Comparison of ENCODE assay signal across 8 mouse cellular contexts in the genomic region with DNA sequence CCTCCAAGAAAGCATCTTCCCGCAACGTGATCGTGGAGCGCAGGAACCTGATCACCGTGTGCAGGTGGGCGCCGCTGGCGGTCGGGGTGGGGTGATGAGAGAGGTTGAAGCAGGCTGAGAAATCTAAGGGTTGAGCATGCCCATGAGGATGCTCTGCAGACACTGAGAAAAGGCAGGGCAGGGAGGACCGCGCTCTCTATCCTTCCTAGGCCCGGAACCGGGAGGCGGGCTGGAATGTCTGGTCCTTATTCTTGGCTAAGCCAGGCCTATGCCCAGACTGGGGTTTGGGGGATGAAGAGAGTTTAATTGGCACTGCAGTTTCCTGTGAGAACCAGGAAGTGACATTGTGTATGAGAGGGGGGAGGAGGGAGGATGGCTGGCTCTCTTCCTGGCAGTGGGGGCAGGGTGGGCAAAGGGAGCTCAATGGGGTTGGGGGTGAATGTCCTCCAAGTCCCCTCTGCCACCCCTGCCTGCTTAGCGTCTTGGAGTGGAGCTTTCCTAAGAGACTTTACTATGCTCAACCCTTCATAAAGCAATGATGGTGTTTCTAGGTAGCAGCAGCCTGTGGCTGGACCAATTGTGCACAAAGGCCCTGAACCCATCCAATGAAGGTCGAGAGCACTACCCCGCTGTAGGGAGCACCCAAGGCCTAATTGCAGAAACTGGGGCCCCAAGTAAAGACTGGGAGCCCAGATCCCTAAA. TPM values are rescaled to one million over a fixed set of nuclear protein-coding genes. Genes with fewer than 3 reads are reported as not detected.
DNase-seq lines count a peak whose midpoint lies in the region; ATAC-seq and TF ChIP-seq lines count a peak whose summit lies in the region.

No protein-coding gene starts in this region.

- H3K4me1 ChIP-seq in kidney, embryonic 14.5 days (ENCODE audit: control insufficient read depth, insufficient read depth, low read length): peaks cover 13% of the 10 kb centered on the region
- peaks cover 5% of the 10 kb centered on the region for H3K4me1 ChIP-seq in cortical plate, adult 2 months (ENCODE audit: control insufficient read depth, insufficient read depth, low read length)
- peaks cover 10% of the 10 kb centered on the region for H3K4me1 ChIP-seq in intestine, embryonic 14.5 days (replicated peaks; ENCODE audit: control insufficient read depth, insufficient read depth, low read length)
- peaks cover 55% of the 10 kb centered on the region for H3K4me1 ChIP-seq in midbrain, embryonic 12.5 days

- H3K4me3 ChIP-seq in kidney, embryonic 14.5 days (ENCODE audit: low read length): peak overlapping the region; percentile 34
- H3K4me3 ChIP-seq in cortical plate, adult 2 months (ENCODE audit: insufficient read depth, low read length): peak overlapping the region; percentile 94
- H3K4me3 ChIP-seq in intestine, embryonic 14.5 days (ENCODE audit: low read depth, low read length): peak overlapping the region; percentile 39
- H3K4me3 ChIP-seq in midbrain, embryonic 12.5 days: peak overlapping the region; percentile 67

- no peak overlapping the region for H3K27ac ChIP-seq in kidney, embryonic 14.5 days (ENCODE audit: low read depth, low read length)
- peak overlapping the region; percentile 94 for H3K27ac ChIP-seq in cortical plate, adult 2 months (ENCODE audit: insufficient read depth, low read length)
- no peak overlapping the region for H3K27ac ChIP-seq in intestine, embryonic 14.5 days (ENCODE audit: low read depth)
- H3K27ac ChIP-seq in midbrain, embryonic 12.5 days (replicated peaks): peak overlapping the region; percentile 92

- no peak for DNase-seq in kidney, postnatal 4 days
- DNase-seq in MN1 (ENCODE audit: low spot score): peak; percentile 61
- DNase-seq in intestine, embryonic 14.5 days (ENCODE audit: low spot score): no peak
- no peak for DNase-seq in urinary bladder, postnatal 25 days (ENCODE audit: low spot score)
- DNase-seq in urinary bladder, postnatal 14 days (ENCODE audit: low spot score): no peak

- no peak for TF ChIP-seq CTCF in cortical plate, adult 2 months (IDR thresholded peaks at IDR 0.05; ENCODE audit: extremely low read depth, insufficient read depth, low read length)

- 7% methylated on average over 16 of the region's 17 CpGs for WGBS in kidney, embryonic 14.5 days
- whole genome bisulfite sequencing in intestine, embryonic 14.5 days: 11% methylated on average over 17 of the region's 17 CpGs
- 6% methylated on average over 17 of the region's 17 CpGs for WGBS in midbrain, embryonic 12.5 days

- H3K27me3 ChIP-seq in kidney, embryonic 14.5 days (ENCODE audit: control insufficient read depth, insufficient read depth, low read length): peaks cover 17% of the 10 kb centered on the region
- H3K27me3 ChIP-seq in intestine, embryonic 14.5 days (replicated peaks; ENCODE audit: control insufficient read depth, insufficient read depth, low read length): peaks cover 20% of the 10 kb centered on the region
- peaks cover 14% of the 10 kb centered on the region for H3K27me3 ChIP-seq in midbrain, embryonic 12.5 days

- peak; percentile 33; the same call in 1 of the 2 replicates for TF ChIP-seq POLR2A in cortical plate, adult 2 months (IDR thresholded peaks at IDR 0.05; ENCODE audit: extremely low read depth, insufficient read depth, low read length)

- H3K4me2 ChIP-seq in kidney, embryonic 14.5 days (replicated peaks; ENCODE audit: low read depth, low read length): peak overlapping the region; percentile 87
- H3K4me2 ChIP-seq in intestine, embryonic 14.5 days (ENCODE audit: low read length): peak overlapping the region; percentile 88
- H3K4me2 ChIP-seq in midbrain, embryonic 12.5 days (replicated peaks): peak overlapping the region; percentile 63

- H3K36me3 ChIP-seq in kidney, embryonic 14.5 days (ENCODE audit: control insufficient read depth, insufficient read depth, low read length): no peaks in the 10 kb centered on the region
- no peaks in the 10 kb centered on the region for H3K36me3 ChIP-seq in intestine, embryonic 14.5 days (ENCODE audit: control insufficient read depth, insufficient read depth, low read length)
- H3K36me3 ChIP-seq in midbrain, embryonic 12.5 days: 0 out of 2 replicates have a peak, but pooled peaks cover 9% of the 10 kb centered on the region

- ATAC-seq in kidney, embryonic 14.5 days (ENCODE audit: low FRiP score, low TSS enrichment): peak; percentile 3
- ATAC-seq in intestine, embryonic 14.5 days (replicated peaks; ENCODE audit: low FRiP score, low TSS enrichment, low read depth): peak; percentile 3; the same call in 1 of the 2 replicates
- peak; percentile 57 for ATAC-seq in midbrain, embryonic 12.5 days (ENCODE audit: low FRiP score, low read depth)

- 0 out of 2 replicates have a peak overlapping the region, but pooled peaks have one; percentile 28 for H3K9ac ChIP-seq in kidney, embryonic 14.5 days (ENCODE audit: low read depth, low read length)
- 0 out of 2 replicates have a peak overlapping the region, but pooled peaks have one; percentile 29 for H3K9ac ChIP-seq in intestine, embryonic 14.5 days (ENCODE audit: low read length)
- H3K9ac ChIP-seq in midbrain, embryonic 12.5 days (replicated peaks): peak overlapping the region; percentile 83

- H3K9me3 ChIP-seq in kidney, embryonic 14.5 days (ENCODE audit: control insufficient read depth, low read length): no peaks in the 10 kb centered on the region
- no peaks in the 10 kb centered on the region for H3K9me3 ChIP-seq in intestine, embryonic 14.5 days (ENCODE audit: control insufficient read depth, low read length)
- H3K9me3 ChIP-seq in midbrain, embryonic 12.5 days: no peaks in the 10 kb centered on the region

RNA-seq across cellular contexts. Expression of a gene that starts 0.7 kb away (rescaled TPM):
- 1.7 and 1.9 TPM in 2 replicates for polyA plus RNA-seq in kidney, embryonic 14.5 days (2014; fragmentation: Nextera tagmentation; extraction: Ambion mirVana)
- polyA plus RNA-seq in cortical plate, adult 2 months (2012; rRNA removed): 511 and 558 TPM in 2 replicates
- polyA plus RNA-seq in intestine, embryonic 14.5 days (2014; fragmentation: Nextera tagmentation; extraction: Ambion mirVana): 7.6 and 10.0 TPM in 2 replicates
- polyA plus RNA-seq in midbrain, embryonic 12.5 days (2016; fragmentation: Nextera tagmentation; extraction: Ambion mirVana): 117 and 133 TPM in 2 replicates

RNA-seq across cellular contexts. Expression of a gene that starts 13.9 kb away (rescaled TPM):
- 224 and 274 TPM in 2 replicates for polyA plus RNA-seq in kidney, embryonic 14.5 days (2014; fragmentation: Nextera tagmentation; extraction: Ambion mirVana)
- polyA plus RNA-seq in cortical plate, adult 2 months (2012; rRNA removed): 85.9 and 88.4 TPM in 2 replicates
- polyA plus RNA-seq in intestine, embryonic 14.5 days (2014; fragmentation: Nextera tagmentation; extraction: Ambion mirVana): 281 and 296 TPM in 2 replicates
- 163 and 173 TPM in 2 replicates for polyA plus RNA-seq in midbrain, embryonic 12.5 days (2016; fragmentation: Nextera tagmentation; extraction: Ambion mirVana)

RNA-seq across cellular contexts. Expression of a gene that starts 27.9 kb away (rescaled TPM):
- 3.0 and 3.3 TPM in 2 replicates for polyA plus RNA-seq in kidney, embryonic 14.5 days (2014; fragmentation: Nextera tagmentation; extraction: Ambion mirVana)
- 0.02 and 0.04 TPM in 2 replicates for polyA plus RNA-seq in cortical plate, adult 2 months (2012; rRNA removed)
- 1.8 and 2.8 TPM in 2 replicates for polyA plus RNA-seq in intestine, embryonic 14.5 days (2014; fragmentation: Nextera tagmentation; extraction: Ambion mirVana)
- polyA plus RNA-seq in midbrain, embryonic 12.5 days (2016; fragmentation: Nextera tagmentation; extraction: Ambion mirVana): 26.7 and 30.4 TPM in 2 replicates

RNA-seq across cellular contexts. Expression of a gene that starts 36.2 kb away (rescaled TPM):
- 81.0 and 103 TPM in 2 replicates for polyA plus RNA-seq in kidney, embryonic 14.5 days (2014; fragmentation: Nextera tagmentation; extraction: Ambion mirVana)
- polyA plus RNA-seq in cortical plate, adult 2 months (2012; rRNA removed): 64.6 and 67.2 TPM in 2 replicates
- polyA plus RNA-seq in intestine, embryonic 14.5 days (2014; fragmentation: Nextera tagmentation; extraction: Ambion mirVana): 115 and 116 TPM in 2 replicates
- 67.0 and 82.7 TPM in 2 replicates for polyA plus RNA-seq in midbrain, embryonic 12.5 days (2016; fragmentation: Nextera tagmentation; extraction: Ambion mirVana)

RNA-seq across cellular contexts. Expression of a gene that starts 53.6 kb away (rescaled TPM):
- polyA plus RNA-seq in kidney, embryonic 14.5 days (2014; fragmentation: Nextera tagmentation; extraction: Ambion mirVana): 12.3 and 14.7 TPM in 2 replicates
- 77.9 and 78.3 TPM in 2 replicates for polyA plus RNA-seq in cortical plate, adult 2 months (2012; rRNA removed)
- polyA plus RNA-seq in intestine, embryonic 14.5 days (2014; fragmentation: Nextera tagmentation; extraction: Ambion mirVana): 4.5 and 4.7 TPM in 2 replicates
- 17.6 and 18.0 TPM in 2 replicates for polyA plus RNA-seq in midbrain, embryonic 12.5 days (2016; fragmentation: Nextera tagmentation; extraction: Ambion mirVana)

Comparison
In these comparisons a context has a peak if more than half of its experiments do, and no peak if none do; other contexts are left out.
1. ATAC-seq: peak in every context shown above with its lines; median percentile 57 in midbrain, embryonic 12.5 days; 3 in kidney, embryonic 14.5 days; 3 in intestine, embryonic 14.5 days.
2. H3K27ac ChIP-seq: peak in cortical plate, adult 2 months (single experiment) and midbrain, embryonic 12.5 days (single experiment); none in kidney, embryonic 14.5 days (single experiment) and intestine, embryonic 14.5 days (single experiment).
3. H3K4me3 ChIP-seq: peak in every context shown above with its lines; median percentile 94 in cortical plate, adult 2 months; 67 in midbrain, embryonic 12.5 days; 39 in intestine, embryonic 14.5 days; 34 in kidney, embryonic 14.5 days.
4. H3K9ac ChIP-seq: peak in every context shown above with its lines; median percentile 83 in midbrain, embryonic 12.5 days; 29 in intestine, embryonic 14.5 days; 28 in kidney, embryonic 14.5 days.
5. RNA of a gene that starts 0.7 kb away (polyA plus RNA-seq): 511 to 558 TPM in cortical plate, adult 2 months and 117 to 133 TPM in midbrain, embryonic 12.5 days; 7.6 to 10.0 TPM in intestine, embryonic 14.5 days and 1.7 to 1.9 TPM in kidney, embryonic 14.5 days; every median in the first group is over 10 times any median in the second.
6. Peak in every context shown above with its lines, with median percentiles within 50 percentile points of each other: H3K4me2 ChIP-seq.